Mouse (Mus musculus) layer of hippocampus, adult 2 months (tissue): ENCODE results near the gene Ttc8. TPM values are rescaled to one million over a fixed set of nuclear protein-coding genes. Genes with fewer than 3 reads are reported as not detected.

Experiments used
- DNase-seq, 2 experiments: peaks; one replicate each; pipeline ENCODE4 v3.0.0; 2022; ENCODE audit warnings: low spot score in 2 of 2
- H3K27ac ChIP-seq: fragments of 200-600 bp; 2 replicates; pipeline ENCODE4 v1.8.1; 2022
- H3K4me3 ChIP-seq: fragments of 200-600 bp; 2 replicates; pipeline ENCODE4 v1.8.1; 2022; ENCODE audit warnings: mild to moderate bottlenecking
- CTCF ChIP-seq: fragments of 200-600 bp; conservative IDR thresholded peaks from 2 replicates; pipeline ENCODE4 v1.8.1; 2022; ENCODE audit warnings: antibody characterized with exemption, mild to moderate bottlenecking, moderate library complexity
- total RNA-seq, 2 experiments: library from RNA; stranded (reverse); gene quantifications; 2 replicates each; pipeline ENCODE4 v1.2.3; 2021

The Ttc8 gene
- total RNA-seq, 2 experiments from 2014 or later = 43.7 to 59.0 TPM

GRCm38 (mm10) chr12:98991076-98991829, 70.9 kb downstream of the Ttc8 start:
- no peak for TF ChIP-seq CTCF
- peak overlapping the region; percentile 82 for H3K27ac ChIP-seq
- no peak overlapping the region for H3K4me3 ChIP-seq
- no peak for DNase-seq

- Histone ChIP-seq H3K27ac (no peak overlapping the region; the same call in 1 of the 2 replicates), H3K4me3 (no peak overlapping the region)
- TF ChIP-seq CTCF = no peak
- no peak for DNase-seq
These were observed 71.4 kb downstream of the Ttc8 start for GRCm38 (mm10) chr12:98991830-98992216.

GRCm38 (mm10) chr12:98993736-98994135, 73.4 kb downstream of the Ttc8 start:
- TF ChIP-seq CTCF = no peak
- DNase-seq = no peak
- no peak overlapping the region for H3K27ac ChIP-seq
- no peak overlapping the region for H3K4me3 ChIP-seq

GRCm38 (mm10) chr12:98994366-98994765, 74.0 kb downstream of the Ttc8 start:
- DNase-seq = no peak
- Histone ChIP-seq H3K4me3 (no peak overlapping the region), H3K27ac (no peak overlapping the region)
- no peak for TF ChIP-seq CTCF

GRCm38 (mm10) chr12:98995881-98996280, 75.5 kb downstream of the Ttc8 start:
- Histone ChIP-seq H3K4me3 (no peak overlapping the region), H3K27ac (peak overlapping the region; percentile 57)
- DNase-seq = no peak
- no peak for TF ChIP-seq CTCF

- H3K27ac ChIP-seq = peak overlapping the region; percentile 57
- no peak for TF ChIP-seq CTCF
- DNase-seq = no peak
- no peak overlapping the region for H3K4me3 ChIP-seq
These were observed 76.2 kb downstream of the Ttc8 start for GRCm38 (mm10) chr12:98996581-98996988.

- H3K27ac ChIP-seq = peak overlapping the region; percentile 57; the same call in 1 of the 2 replicates
- H3K4me3 ChIP-seq = no peak overlapping the region
- TF ChIP-seq CTCF = no peak
- no peak for DNase-seq
These were observed 76.7 kb downstream of the Ttc8 start for GRCm38 (mm10) chr12:98997046-98997445.

GRCm38 (mm10) chr12:98998662-98999428, 78.5 kb downstream of the Ttc8 start:
- Histone ChIP-seq H3K27ac (no peak overlapping the region), H3K4me3 (no peak overlapping the region)
- no peak for TF ChIP-seq CTCF
- no peak for DNase-seq

GRCm38 (mm10) chr12:99000310-99000709, 79.9 kb downstream of the Ttc8 start:
- Histone ChIP-seq H3K27ac (no peak overlapping the region), H3K4me3 (no peak overlapping the region)
- DNase-seq = no peak
- TF ChIP-seq CTCF = peak; percentile 33

GRCm38 (mm10) chr12:99003046-99003445, 82.7 kb downstream of the Ttc8 start:
- no peak for DNase-seq
- Histone ChIP-seq H3K27ac (no peak overlapping the region), H3K4me3 (no peak overlapping the region)
- TF ChIP-seq CTCF = no peak

GRCm38 (mm10) chr12:99004752-99005151, 84.4 kb downstream of the Ttc8 start:
- Histone ChIP-seq H3K4me3 (no peak overlapping the region), H3K27ac (no peak overlapping the region)
- no peak for DNase-seq
- TF ChIP-seq CTCF = no peak

GRCm38 (mm10) chr12:99008786-99009185, 88.4 kb downstream of the Ttc8 start:
- DNase-seq = no peak
- Histone ChIP-seq H3K4me3 (no peak overlapping the region), H3K27ac (no peak overlapping the region)
- no peak for TF ChIP-seq CTCF

GRCm38 (mm10) chr12:99009430-99009829, 89.1 kb downstream of the Ttc8 start:
- Histone ChIP-seq H3K4me3 (no peak overlapping the region), H3K27ac (no peak overlapping the region)
- DNase-seq = no peak
- TF ChIP-seq CTCF = no peak
